Comparison of ENCODE assay signal across 23 mouse cellular contexts in the genomic region with DNA sequence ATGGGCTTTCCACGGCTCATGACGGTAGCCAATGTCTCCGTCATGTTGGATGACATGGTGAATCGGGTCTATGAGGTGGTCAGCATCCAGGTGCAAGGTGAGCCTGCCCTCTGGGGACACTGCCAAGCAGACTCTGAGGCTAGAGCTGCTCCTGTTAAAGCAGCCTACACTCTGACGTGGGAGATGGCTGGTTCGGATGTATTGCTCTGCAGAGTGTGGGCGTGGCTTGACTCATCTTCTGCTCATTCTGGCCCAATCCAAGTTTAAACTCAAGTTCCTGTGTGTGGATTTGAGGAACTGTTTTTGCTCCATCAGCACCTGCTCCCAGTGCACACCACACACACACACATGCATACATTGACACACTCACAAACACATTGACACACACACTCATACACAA. TPM values are rescaled to one million over a fixed set of nuclear protein-coding genes. Genes with fewer than 3 reads are reported as not detected.
A peak's percentile ranks its signal among the peaks of the same experiment; 100 is the strongest.
DNase-seq lines count a peak whose midpoint lies in the region; TF ChIP-seq lines count a peak whose summit lies in the region.
"Had no signal": no experiment of that assay in that cellular context is flagged by ENCODE, and none has a peak within 500 bp of the region (broad histone marks: within the 10 kb centered on the region; RNA-seq: fewer than 3 reads in every experiment).

No protein-coding gene starts in this region.

- WGBS in cerebellum, adult 2 months = 89% methylated on average over 7 of the region's 7 CpGs

- H3K4me3 ChIP-seq in cerebellum, adult 2 months (replicated peaks; ENCODE audit: insufficient read depth, low read depth, low read length) = no peak overlapping the region
- H3K4me3 ChIP-seq: embryonic facial prominence, embryonic 13.5 days; hindbrain, embryonic 10.5 days; limb, embryonic 13.5 days had no signal

- no peak for TF ChIP-seq POLR2A in cerebellum, adult 2 months (IDR thresholded peaks at IDR 0.05; ENCODE audit: borderline replicate concordance, insufficient read depth, low read length)

- DNase-seq in layer of hippocampus, adult 8-10 months (ENCODE audit: low spot score in 2 of 2) = peak; percentile 18 to 19
- no peak for DNase-seq in layer of hippocampus, adult 9-10 months (ENCODE audit: low spot score)
- DNase-seq in frontal cortex, adult 2 months (ENCODE audit: extremely low spot score in 1 of 2, low spot score in 1 of 2) = peak; percentile 39 to 78
- DNase-seq in left cerebral cortex, adult 9 months (ENCODE audit: low spot score in 2 of 2) = peak; percentile 48 to 68
- DNase-seq in right cerebral cortex, postnatal 25 days = peak; percentile 52
- no peak for DNase-seq in T-cell, adult 2 months (ENCODE audit: low spot score)
- DNase-seq in cerebellum, adult 2 months = no peak
- DNase-seq: adrenal gland, postnatal 25 days; cerebellum, adult 9-11 months; kidney, adult 8-10 months; kidney, postnatal 36 days; thymus, adult 2 months had no signal

- no peaks in the 10 kb centered on the region for H3K27me3 ChIP-seq in cerebellum, adult 2 months (ENCODE audit: control insufficient read depth, insufficient read depth, low read length)
- H3K27me3 ChIP-seq: embryonic facial prominence, embryonic 13.5 days; limb, embryonic 13.5 days; Patski had no signal

- no peak for TF ChIP-seq CTCF in cerebellum, adult 2 months (IDR thresholded peaks at IDR 0.05; ENCODE audit: borderline replicate concordance, insufficient read depth, low read depth, low read length)

- no peak overlapping the region for H3K27ac ChIP-seq in cerebellum, adult 2 months (ENCODE audit: insufficient read depth, low read length)
- H3K27ac ChIP-seq: embryonic facial prominence, embryonic 13.5 days; hindbrain, embryonic 10.5 days; limb, embryonic 13.5 days; liver, embryonic 14.5 days had no signal

- no peaks in the 10 kb centered on the region for H3K4me1 ChIP-seq in cerebellum, adult 2 months (ENCODE audit: control insufficient read depth, insufficient read depth, low read length)

RNA-seq across cellular contexts. Expression of gene Umodl1, which starts 17.4 kb away (rescaled TPM):
- total RNA-seq in layer of hippocampus, adult 8-10 months (2022) = 1 to 10 TPM in 1 of 4 experiments, under 1 TPM in 3; 0.70 to 1.0 (median 0.85) TPM
- 0.22 and 0.80 TPM in 2 replicates for polyA plus RNA-seq in frontal cortex, adult 2 months (2012; rRNA removed)
- 0.05 and 0.13 TPM in 2 replicates for polyA plus RNA-seq in cerebellum, adult 2 months (2012; rRNA removed)
- total RNA-seq: megakaryocyte progenitor cell, adult 5-6 weeks had no signal
- polyA plus RNA-seq: C2C12; gonadal fat pad, adult 2 months; heart, embryonic 14.5 days; inflammation-experienced regulatory T-cells, adult 6 months; limb, embryonic 13.5 days; Patski; urinary bladder, adult 2 months had no signal

Comparison
In these comparisons a context has a peak if more than half of its experiments do, and no peak if none do; other contexts are left out.
1. DNase-seq: peak in layer of hippocampus, adult 8-10 months (2 of 2), frontal cortex, adult 2 months (2 of 2), left cerebral cortex, adult 9 months (2 of 2) and right cerebral cortex, postnatal 25 days (single experiment); none in layer of hippocampus, adult 9-10 months (single experiment), T-cell, adult 2 months (single experiment) and cerebellum, adult 2 months (0 of 2).